Mouse (Mus musculus): ENCODE data around the gene Bbs9. TPM values are rescaled to one million over a fixed set of nuclear protein-coding genes. Genes with fewer than 3 reads are reported as not detected.

The Bbs9 gene
- polyA plus RNA-seq, 1 experiment from 2014 or later, result 13.2 TPM

GRCm38 (mm10) chr9:22791208-22791607 is 315.7 kb downstream of the Bbs9 start:
- no peak for DNase-seq (ENCODE audit: low spot score)
- Histone ChIP-seq H3K27ac (replicated peaks) (no peak overlapping the region), H3K4me1 (no peaks in the 10 kb centered on the region), H3K27me3 (ENCODE audit: low read depth, poor library complexity, severe bottlenecking) (no peaks in the 10 kb centered on the region), H3K9me3 (replicated peaks) (no peaks in the 10 kb centered on the region), H3K4me3 (no peak overlapping the region), H3K36me3 (no peaks in the 10 kb centered on the region)
- 87% methylated on average over 5 of the region's 5 CpGs for WGBS

GRCm38 (mm10) chr9:22791750-22792149 is 316.2 kb downstream of the Bbs9 start:
- Histone ChIP-seq H3K4me3 (no peak overlapping the region), H3K36me3 (no peaks in the 10 kb centered on the region), H3K4me1 (no peaks in the 10 kb centered on the region), H3K27ac (replicated peaks) (no peak overlapping the region), H3K9me3 (replicated peaks) (no peaks in the 10 kb centered on the region), H3K27me3 (ENCODE audit: low read depth, poor library complexity, severe bottlenecking) (no peaks in the 10 kb centered on the region)
- WGBS, result 90% methylated on average over 9 of the region's 9 CpGs
- no peak for DNase-seq (ENCODE audit: low spot score)

- WGBS, result 81% methylated on average over 7 of the region's 7 CpGs
- Histone ChIP-seq H3K27ac (replicated peaks) (no peak overlapping the region), H3K36me3 (no peaks in the 10 kb centered on the region), H3K4me1 (no peaks in the 10 kb centered on the region), H3K9me3 (replicated peaks) (no peaks in the 10 kb centered on the region), H3K4me3 (no peak overlapping the region), H3K27me3 (ENCODE audit: low read depth, poor library complexity, severe bottlenecking) (no peaks in the 10 kb centered on the region)
- DNase-seq (ENCODE audit: low spot score), result no peak
Measured at GRCm38 (mm10) chr9:22793698-22794097, 318.2 kb downstream of the Bbs9 start.

- no peaks in the 10 kb centered on the region for H3K36me3 ChIP-seq
- no peaks in the 10 kb centered on the region for H3K27me3 ChIP-seq (ENCODE audit: low read depth, poor library complexity, severe bottlenecking)
- DNase-seq (ENCODE audit: low spot score), result no peak
- 85% methylated on average over 7 of the region's 7 CpGs for WGBS
- H3K9me3 ChIP-seq (replicated peaks), result no peaks in the 10 kb centered on the region
- no peak overlapping the region for H3K4me3 ChIP-seq
- no peaks in the 10 kb centered on the region for H3K4me1 ChIP-seq
- no peak overlapping the region for H3K27ac ChIP-seq (replicated peaks)
Measured at GRCm38 (mm10) chr9:22800675-22801074, 325.2 kb downstream of the Bbs9 start.

GRCm38 (mm10) chr9:22805981-22806380 is 330.5 kb downstream of the Bbs9 start:
- Histone ChIP-seq H3K27me3 (ENCODE audit: low read depth, poor library complexity, severe bottlenecking) (no peaks in the 10 kb centered on the region), H3K36me3 (no peaks in the 10 kb centered on the region), H3K27ac (replicated peaks) (no peak overlapping the region), H3K4me3 (no peak overlapping the region), H3K4me1 (no peaks in the 10 kb centered on the region), H3K9me3 (replicated peaks) (no peaks in the 10 kb centered on the region)
- DNase-seq (ENCODE audit: low spot score), result no peak
- 91% methylated on average over 1 of the region's 1 CpGs for WGBS

- H3K9me3 ChIP-seq (replicated peaks), result no peaks in the 10 kb centered on the region
- H3K36me3 ChIP-seq, result no peaks in the 10 kb centered on the region
- DNase-seq (ENCODE audit: low spot score), result no peak
- H3K27ac ChIP-seq (replicated peaks), result no peak overlapping the region
- H3K4me1 ChIP-seq, result no peaks in the 10 kb centered on the region
- H3K27me3 ChIP-seq (ENCODE audit: low read depth, poor library complexity, severe bottlenecking), result no peaks in the 10 kb centered on the region
- no peak overlapping the region for H3K4me3 ChIP-seq
- WGBS, result 80% methylated on average over 5 of the region's 5 CpGs
Measured at GRCm38 (mm10) chr9:22806494-22806893, 331.0 kb downstream of the Bbs9 start.

- Histone ChIP-seq H3K4me3 (no peak overlapping the region), H3K4me1 (no peaks in the 10 kb centered on the region), H3K27ac (replicated peaks) (no peak overlapping the region), H3K9me3 (replicated peaks) (no peaks in the 10 kb centered on the region), H3K36me3 (no peaks in the 10 kb centered on the region), H3K27me3 (ENCODE audit: low read depth, poor library complexity, severe bottlenecking) (no peaks in the 10 kb centered on the region)
- DNase-seq (ENCODE audit: low spot score), result no peak
- 92% methylated on average over 5 of the region's 5 CpGs for WGBS
Measured at GRCm38 (mm10) chr9:22807693-22808092, 332.2 kb downstream of the Bbs9 start.

- Histone ChIP-seq H3K4me3 (no peak overlapping the region), H3K9me3 (replicated peaks) (no peaks in the 10 kb centered on the region), H3K36me3 (no peaks in the 10 kb centered on the region), H3K4me1 (no peaks in the 10 kb centered on the region), H3K27me3 (ENCODE audit: low read depth, poor library complexity, severe bottlenecking) (peaks cover 7% of the 10 kb centered on the region; the same call in 1 of the 2 replicates), H3K27ac (replicated peaks) (no peak overlapping the region)
- DNase-seq (ENCODE audit: low spot score), result no peak
- 89% methylated on average over 4 of the region's 4 CpGs for WGBS
Measured at GRCm38 (mm10) chr9:22809621-22810126, 334.2 kb downstream of the Bbs9 start.

GRCm38 (mm10) chr9:22810454-22810853 is 334.9 kb downstream of the Bbs9 start:
- Histone ChIP-seq H3K27me3 (ENCODE audit: low read depth, poor library complexity, severe bottlenecking) (peaks cover 14% of the 10 kb centered on the region; the same call in 1 of the 2 replicates), H3K4me1 (no peaks in the 10 kb centered on the region), H3K4me3 (no peak overlapping the region), H3K9me3 (replicated peaks) (no peaks in the 10 kb centered on the region), H3K36me3 (no peaks in the 10 kb centered on the region), H3K27ac (replicated peaks) (no peak overlapping the region)
- no peak for DNase-seq (ENCODE audit: low spot score)
- 92% methylated on average over 8 of the region's 8 CpGs for WGBS

GRCm38 (mm10) chr9:22811931-22812330 is 336.4 kb downstream of the Bbs9 start:
- Histone ChIP-seq H3K9me3 (replicated peaks) (no peaks in the 10 kb centered on the region), H3K4me3 (no peak overlapping the region), H3K27me3 (ENCODE audit: low read depth, poor library complexity, severe bottlenecking) (peaks cover 25% of the 10 kb centered on the region; the same call in 1 of the 2 replicates), H3K36me3 (no peaks in the 10 kb centered on the region), H3K4me1 (no peaks in the 10 kb centered on the region), H3K27ac (replicated peaks) (no peak overlapping the region)
- 82% methylated on average over 2 of the region's 2 CpGs for WGBS
- DNase-seq (ENCODE audit: low spot score), result no peak

- DNase-seq (ENCODE audit: low spot score), result no peak
Measured at GRCm38 (mm10) chr9:22814407-22815092, 339.0 kb downstream of the Bbs9 start.

GRCm38 (mm10) chr9:22815093-22815458 is 339.6 kb downstream of the Bbs9 start:
- H3K27ac ChIP-seq (replicated peaks), result no peak overlapping the region
- 61% methylated on average over 7 of the region's 7 CpGs for WGBS
- H3K4me1 ChIP-seq, result no peaks in the 10 kb centered on the region
- no peaks in the 10 kb centered on the region for H3K36me3 ChIP-seq
- no peak overlapping the region for H3K4me3 ChIP-seq
- H3K9me3 ChIP-seq (replicated peaks), result no peaks in the 10 kb centered on the region
- H3K27me3 ChIP-seq (ENCODE audit: low read depth, poor library complexity, severe bottlenecking), result peaks cover 49% of the 10 kb centered on the region
- DNase-seq (ENCODE audit: low spot score), result no peak

More at GRCm38 (mm10) chr9:22814407-22815092, 339.0 kb downstream of the Bbs9 start:
- 72% methylated on average over 9 of the region's 9 CpGs for WGBS
- Histone ChIP-seq H3K4me1 (no peaks in the 10 kb centered on the region), H3K36me3 (no peaks in the 10 kb centered on the region), H3K27me3 (ENCODE audit: low read depth, poor library complexity, severe bottlenecking) (peaks cover 47% of the 10 kb centered on the region), H3K4me3 (no peak overlapping the region), H3K27ac (replicated peaks) (no peak overlapping the region), H3K9me3 (replicated peaks) (no peaks in the 10 kb centered on the region)

GRCm38 (mm10) chr9:22819539-22819938 is 344.0 kb downstream of the Bbs9 start:
- Histone ChIP-seq H3K27ac (replicated peaks) (no peak overlapping the region), H3K36me3 (no peaks in the 10 kb centered on the region), H3K4me3 (no peak overlapping the region), H3K9me3 (replicated peaks) (no peaks in the 10 kb centered on the region), H3K27me3 (ENCODE audit: low read depth, poor library complexity, severe bottlenecking) (peaks cover 70% of the 10 kb centered on the region), H3K4me1 (peaks cover 17% of the 10 kb centered on the region)
- WGBS, result 83% methylated on average over 6 of the region's 6 CpGs
- DNase-seq (ENCODE audit: low spot score), result no peak
